Mouse (Mus musculus) MEL (cell line): ENCODE results near the gene Lrrfip1. TPM values are rescaled to one million over a fixed set of nuclear protein-coding genes. Genes with fewer than 3 reads are reported as not detected.

Experiments used
- DNase-seq: peaks from one replicate; pipeline ENCODE4 v3.0.0; 2011; ENCODE audit warnings: low read depth, low spot score
- H3K27ac ChIP-seq: 2 replicates; pipeline ENCODE4 v1.5.1; 2012; ENCODE audit warnings: low read depth, mild to moderate bottlenecking, control low read depth, low read length, moderate library complexity; ENCODE audit not compliant: control insufficient read depth
- H3K27me3 ChIP-seq, 2 experiments: fragments of 150-350 bp in 1 of 2; sonication (generic) in 1 of 2; 2 replicates each; pipeline ENCODE4 v1.6.1; 2012; ENCODE audit warnings: low read length in 2 of 2, mild to moderate bottlenecking in 2 of 2, improper control_type of control experiment in 1 of 2, moderate library complexity in 1 of 2; ENCODE audit not compliant: insufficient read depth in 2 of 2, control insufficient read depth in 1 of 2
- H3K36me3 ChIP-seq, 2 experiments: 2 replicates each; pipeline ENCODE4 v1.6.1; 2012 to 2014; ENCODE audit warnings: low read length in 2 of 2, improper control_type of control experiment in 1 of 2, inconsistent platforms in 1 of 2, mild to moderate bottlenecking in 1 of 2; ENCODE audit not compliant: insufficient read depth in 2 of 2, control insufficient read depth in 1 of 2
- H3K4me1 ChIP-seq, 2 experiments: fragments of 150-350 bp in 1 of 2; sonication (generic) in 1 of 2; 2 replicates each; pipeline ENCODE4 v1.6.1; 2012; ENCODE audit warnings: low read length in 2 of 2, improper control_type of control experiment in 1 of 2, mild to moderate bottlenecking in 1 of 2; ENCODE audit not compliant: insufficient read depth in 2 of 2, control insufficient read depth in 1 of 2
- H3K4me3 ChIP-seq, 2 experiments: fragments of 150-350 bp in 1 of 2; sonication (generic) in 1 of 2; 2 replicates each; pipeline ENCODE4 v1.5.1; 2012; ENCODE audit warnings: low read depth in 2 of 2, low read length in 2 of 2, mild to moderate bottlenecking in 2 of 2, moderate library complexity in 2 of 2, control low read depth in 1 of 2, improper control_type of control experiment in 1 of 2; ENCODE audit not compliant: control insufficient read depth in 1 of 2, insufficient read depth in 1 of 2
- H3K79me2 ChIP-seq: 2 replicates; pipeline ENCODE4 v1.6.1; 2012; ENCODE audit warnings: mild to moderate bottlenecking, low read length, moderate library complexity; ENCODE audit not compliant: control insufficient read depth, poor library complexity, insufficient read depth
- H3K9ac ChIP-seq: 2 replicates; pipeline ENCODE4 v1.6.1; 2012; ENCODE audit warnings: low read depth, mild to moderate bottlenecking, control low read depth, low read length, moderate library complexity; ENCODE audit not compliant: control insufficient read depth, poor library complexity, severe bottlenecking
- H3K9me3 ChIP-seq: fragments of 150-350 bp; sonication (generic); replicated peaks from 2 replicates; pipeline ENCODE4 v1.6.1; 2012; ENCODE audit warnings: mild to moderate bottlenecking, low read length, improper control_type of control experiment, moderate library complexity; ENCODE audit not compliant: insufficient read depth
- BHLHE40 ChIP-seq: IDR thresholded peaks from 2 replicates; pipeline ENCODE4 v1.6.1; 2012; ENCODE audit warnings: low read depth, mild to moderate bottlenecking, inconsistent platforms, low read length, improper control_type of control experiment, borderline replicate concordance
- CHD1 ChIP-seq: IDR thresholded peaks from 2 replicates; pipeline ENCODE4 v1.6.1; 2012; ENCODE audit warnings: low read depth, mild to moderate bottlenecking, inconsistent platforms, low read length, improper control_type of control experiment
- CHD2 ChIP-seq: IDR thresholded peaks from 2 replicates; pipeline ENCODE4 v1.6.1; 2011; ENCODE audit warnings: low read length, improper control_type of control experiment
- CTCF ChIP-seq, 3 experiments: IDR thresholded peaks in 2 of 3; conservative IDR thresholded peaks in 1 of 3; 2 replicates each; pipeline ENCODE4 v1.5.1; 2011 to 2012; ENCODE audit warnings: low read length in 3 of 3, low read depth in 2 of 3, mild to moderate bottlenecking in 2 of 3, improper control_type of control experiment in 1 of 3, inconsistent platforms in 1 of 3, mixed read lengths in 1 of 3, moderate library complexity in 1 of 3; ENCODE audit not compliant: control insufficient read depth in 1 of 3, insufficient read depth in 1 of 3, poor library complexity in 1 of 3, severe bottlenecking in 1 of 3
- E2F4 ChIP-seq: IDR thresholded peaks from 2 replicates; pipeline ENCODE4 v1.6.1; 2011; ENCODE audit warnings: low read depth, low read length, improper control_type of control experiment, borderline replicate concordance
- ELF1 ChIP-seq: IDR thresholded peaks from 2 replicates; pipeline ENCODE4 v1.6.1; 2014; ENCODE audit warnings: low read depth, mild to moderate bottlenecking, inconsistent platforms, low read length, improper control_type of control experiment, moderate library complexity
- ETS1 ChIP-seq: IDR thresholded peaks from 2 replicates; pipeline ENCODE4 v1.6.1; 2012; ENCODE audit warnings: low read depth, mild to moderate bottlenecking, inconsistent platforms, low read length, improper control_type of control experiment, moderate library complexity
- GATA1 ChIP-seq: IDR thresholded peaks from 2 replicates; pipeline ENCODE4 v1.6.1; 2011; ENCODE audit warnings: low read depth, low read length, improper control_type of control experiment
- JUND ChIP-seq: IDR thresholded peaks from 2 replicates; pipeline ENCODE4 v1.6.1; 2011; ENCODE audit warnings: low read depth, mild to moderate bottlenecking, improper control_type of control experiment, low read length
- KAT2A ChIP-seq: conservative IDR thresholded peaks from 2 replicates; pipeline ENCODE4 v1.6.1; 2012; ENCODE audit warnings: low read depth, low read length, improper control_type of control experiment, inconsistent platforms
- MAFK ChIP-seq: IDR thresholded peaks from 2 replicates; pipeline ENCODE4 v1.6.1; 2011; ENCODE audit warnings: low read depth, mild to moderate bottlenecking, low read length, improper control_type of control experiment, borderline replicate concordance
- MEF2A ChIP-seq: IDR thresholded peaks from 2 replicates; pipeline ENCODE4 v1.6.1; 2014; ENCODE audit warnings: low read depth, mild to moderate bottlenecking, inconsistent platforms, low read length, improper control_type of control experiment; ENCODE audit not compliant: poor library complexity, insufficient replicate concordance, severe bottlenecking; ENCODE audit errors: extremely low read depth
- MXI1 ChIP-seq: IDR thresholded peaks from 2 replicates; pipeline ENCODE4 v1.6.1; 2011; ENCODE audit warnings: mild to moderate bottlenecking, low read depth, low read length, improper control_type of control experiment
- NRF1 ChIP-seq: IDR thresholded peaks from 2 replicates; pipeline ENCODE4 v1.6.1; 2014; ENCODE audit warnings: low read depth, mild to moderate bottlenecking, inconsistent platforms, low read length, improper control_type of control experiment, moderate library complexity; ENCODE audit not compliant: poor library complexity, insufficient read depth, severe bottlenecking
- POLR2A ChIP-seq, 2 experiments: IDR thresholded peaks; 2 replicates each; pipeline ENCODE4 v1.6.1; 2011 to 2012; ENCODE audit warnings: low read length in 2 of 2, mild to moderate bottlenecking in 2 of 2, control low read depth in 1 of 2, improper control_type of control experiment in 1 of 2, low read depth in 1 of 2, moderate library complexity in 1 of 2; ENCODE audit not compliant: control insufficient read depth in 1 of 2, insufficient read depth in 1 of 2, poor library complexity in 1 of 2
- RCOR1 ChIP-seq: IDR thresholded peaks from 2 replicates; pipeline ENCODE4 v1.6.1; 2012; ENCODE audit warnings: low read depth, mild to moderate bottlenecking, inconsistent platforms, low read length, improper control_type of control experiment
- SMC3 ChIP-seq: IDR thresholded peaks from 2 replicates; pipeline ENCODE4 v1.6.1; 2011; ENCODE audit warnings: low read depth, low read length, improper control_type of control experiment
- TAL1 ChIP-seq: IDR thresholded peaks from 2 replicates; pipeline ENCODE4 v1.6.1; 2012; ENCODE audit warnings: mild to moderate bottlenecking, inconsistent platforms, low read length, moderate library complexity, mixed read lengths
- USF1 ChIP-seq: IDR thresholded peaks from 2 replicates; pipeline ENCODE4 v1.6.1; 2014; ENCODE audit warnings: low read depth, mild to moderate bottlenecking, inconsistent platforms, low read length, improper control_type of control experiment, moderate library complexity
- ZNF384 ChIP-seq: IDR thresholded peaks from 2 replicates; pipeline ENCODE4 v1.6.1; 2012; ENCODE audit warnings: low read depth, mild to moderate bottlenecking, inconsistent platforms, low read length, improper control_type of control experiment
- polyA plus RNA-seq, 2 experiments: library from polyadenylated mRNA; stranded (reverse) in 1 of 2; unstranded in 1 of 2; fragments of >175 nt in 1 of 2; fragments of >200 nt in 1 of 2; gene quantifications; 2 replicates each; pipeline versions ENCODE4 v1.2.1 to v1.2.4; 2012; ENCODE audit warnings: low replicate concordance in 2 of 2, low read depth in 1 of 2; ENCODE audit not compliant: insufficient read length in 2 of 2, insufficient read depth in 1 of 2, missing spikeins in 1 of 2
- total RNA-seq: library from RNA; depleted of rRNA; stranded (reverse); fragments of 300-350 nt; gene quantifications from 2 replicates; pipeline ENCODE4 v1.2.3, GENCODE M21; 2012

The Lrrfip1 gene
- total and polyA plus RNA-seq, 3 experiments = 12.9 to 15.4 TPM; not detected in 1

DNA sequence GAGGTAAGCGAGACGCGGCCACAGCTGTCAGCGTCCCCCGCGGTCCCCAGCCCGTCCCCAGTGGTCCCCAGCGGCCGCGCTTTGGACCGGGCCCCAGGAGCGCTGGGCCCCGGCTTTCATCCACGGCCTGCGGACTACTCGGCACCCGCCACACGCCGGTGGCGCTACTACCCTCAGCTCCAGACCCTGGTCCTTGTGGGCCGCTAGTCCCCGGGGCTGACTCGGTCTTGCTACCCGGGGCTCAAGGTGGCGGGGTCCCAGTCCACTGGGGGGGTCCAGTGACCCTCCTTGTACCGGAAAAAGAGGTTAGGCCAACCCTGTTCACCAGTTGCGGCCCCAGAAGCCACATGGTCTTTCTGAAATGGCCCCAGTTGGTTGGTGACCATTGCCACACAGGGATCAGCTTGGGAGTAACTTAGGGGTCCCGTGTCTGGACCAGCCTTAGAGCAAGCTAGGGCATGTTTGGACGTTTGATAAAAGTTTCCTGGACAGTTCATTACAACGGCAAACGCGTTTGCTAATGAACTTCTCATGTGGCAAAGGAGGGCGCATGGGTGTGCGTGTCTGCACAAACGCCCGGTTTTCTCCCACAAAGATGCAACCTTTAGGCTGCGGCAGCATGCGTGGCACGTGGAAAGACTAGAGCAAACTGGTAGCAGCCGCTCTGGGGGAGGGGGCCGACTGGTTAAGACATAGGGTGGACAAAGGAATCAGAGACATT is 514 bp downstream of the Lrrfip1 start:
- H3K27ac ChIP-seq = no peak overlapping the region
- no peaks in the 10 kb centered on the region for H3K9me3 ChIP-seq
- no peak overlapping the region for H3K4me3 ChIP-seq
- H3K9ac ChIP-seq = no peak overlapping the region
- no peak for TF ChIP-seq BHLHE40
- no peak for TF ChIP-seq NRF1
- TF ChIP-seq ETS1 = no peak
- TF ChIP-seq SMC3 = no peak
- TF ChIP-seq MAFK = no peak
- no peak for TF ChIP-seq TAL1
- TF ChIP-seq USF1 = no peak
- no peak for TF ChIP-seq MEF2A
- TF ChIP-seq POLR2A (IDR thresholded peaks at IDR 0.05; ENCODE audit: control insufficient read depth in 1 of 2, insufficient read depth in 1 of 2, low read depth in 1 of 2, low read length in 2 of 2, poor library complexity in 1 of 2) = no peak
- TF ChIP-seq CHD2 = no peak
- no peak for TF ChIP-seq CHD1
- no peak for TF ChIP-seq MXI1
- no peak for TF ChIP-seq ELF1
- TF ChIP-seq, all 39 proteins: peak for 0
- no peaks in the 10 kb centered on the region for H3K4me1 ChIP-seq
- no peaks in the 10 kb centered on the region for H3K79me2 ChIP-seq
- no peaks in the 10 kb centered on the region; a peak in 1 of 4 replicates for H3K27me3 ChIP-seq
- DNase-seq = no peak
- no peaks in the 10 kb centered on the region for H3K36me3 ChIP-seq

GRCm38 (mm10) chr1:90999911-91000601 is 1.5 kb downstream of the Lrrfip1 start:
- Histone ChIP-seq H3K9ac (no peak overlapping the region), H3K9me3 (no peaks in the 10 kb centered on the region), H3K27me3 (no peaks in the 10 kb centered on the region; a peak in 1 of 4 replicates), H3K36me3 (no peaks in the 10 kb centered on the region), H3K79me2 (no peaks in the 10 kb centered on the region), H3K27ac (no peak overlapping the region), H3K4me1 (no peaks in the 10 kb centered on the region), H3K4me3 (no peak overlapping the region)
- TF ChIP-seq MEF2A = no peak
- no peak for TF ChIP-seq KAT2A
- no peak for TF ChIP-seq CTCF (IDR thresholded peaks at IDR 0.05 in 2 of 3, conservative IDR thresholded peaks at IDR 0.05 in 1 of 3; ENCODE audit: control insufficient read depth in 1 of 3, insufficient read depth in 1 of 3, low read depth in 2 of 3, low read length in 3 of 3, poor library complexity in 1 of 3, severe bottlenecking in 1 of 3)
- no peak for TF ChIP-seq CHD2
- TF ChIP-seq MXI1 = no peak
- TF ChIP-seq JUND = no peak
- TF ChIP-seq ZNF384 = no peak
- no peak for TF ChIP-seq CHD1
- TF ChIP-seq GATA1 = no peak
- no peak for TF ChIP-seq E2F4
- no peak for TF ChIP-seq RCOR1
- no peak for DNase-seq
